Mouse (Mus musculus): ENCODE data around the gene Cpm. TPM values are rescaled to one million over a fixed set of nuclear protein-coding genes. Genes with fewer than 3 reads are reported as not detected.
"Not testable (repeated sequence)": the region's sequence is repeated elsewhere in the genome, so short reads cannot be mapped to it uniquely, and the experiment has no call there.

Gene Cpm
- polyA plus RNA-seq, 1 experiment from 2014 or later = 32.8 TPM

DNA sequence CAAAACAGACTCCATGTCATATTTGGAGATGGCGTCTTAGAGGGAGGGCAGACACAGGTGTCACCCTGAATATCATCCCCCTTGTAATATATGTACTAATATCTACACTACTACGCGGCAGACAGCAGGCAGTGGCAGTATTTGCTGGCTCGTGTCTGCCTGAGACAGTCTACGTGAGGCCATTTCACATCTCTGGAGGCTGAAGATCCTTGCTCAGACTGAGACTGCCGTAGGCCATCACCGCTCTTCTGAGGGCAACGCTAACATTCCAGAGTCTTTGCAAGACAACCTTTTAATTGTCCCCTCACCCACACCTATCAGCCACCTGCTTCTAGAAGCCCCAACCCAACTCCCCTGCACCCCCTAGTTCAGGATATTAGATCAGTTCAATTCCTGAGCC, 84.2 kb downstream of the Cpm start:
- H3K36me3 ChIP-seq (ENCODE audit: control insufficient read depth, insufficient read depth) = no peaks in the 10 kb centered on the region

DNA sequence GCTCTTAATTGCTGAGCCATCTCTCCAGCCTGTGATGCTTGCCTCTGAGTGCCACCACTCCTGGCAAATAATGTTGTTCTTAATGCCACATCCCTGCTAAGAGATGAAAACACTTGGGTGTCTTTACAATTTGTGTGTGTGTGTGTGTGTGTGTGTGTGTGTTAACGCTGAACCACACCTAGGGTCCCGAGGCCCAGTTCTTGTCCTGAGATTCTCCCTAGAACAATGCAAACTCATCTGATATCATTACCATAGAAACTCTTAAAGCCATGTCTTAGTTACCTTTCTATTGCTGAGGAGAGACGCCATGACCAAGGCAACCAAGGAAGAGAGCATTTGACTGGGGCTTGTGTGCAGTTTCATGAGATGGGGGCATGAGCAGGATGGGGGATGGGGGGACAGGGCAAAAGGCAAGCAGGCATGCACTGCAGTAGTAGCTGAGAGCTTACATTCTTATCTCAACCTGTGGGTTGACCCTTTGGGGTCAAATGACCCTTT, 84.8 kb downstream of the Cpm start:
- H3K4me3 ChIP-seq (ENCODE audit: low read depth, low read length) = no peak overlapping the region
- no peak overlapping the region for H3K4me2 ChIP-seq (replicated peaks; ENCODE audit: low read depth)
- H3K9ac ChIP-seq (ENCODE audit: low read depth, low read length) = no peak overlapping the region
- no peaks in the 10 kb centered on the region for H3K27me3 ChIP-seq (replicated peaks; ENCODE audit: control insufficient read depth, insufficient read depth, low read length)
- no peak for TF ChIP-seq CTCF (IDR thresholded peaks at IDR 0.05; ENCODE audit: low read depth)
- ATAC-seq = no peak
- H3K9me3 ChIP-seq (ENCODE audit: control insufficient read depth) = no peaks in the 10 kb centered on the region
- H3K36me3 ChIP-seq (ENCODE audit: control insufficient read depth, insufficient read depth) = no peaks in the 10 kb centered on the region
- no peak overlapping the region for H3K27ac ChIP-seq (ENCODE audit: low read depth, low read length)
- H3K4me1 ChIP-seq (replicated peaks; ENCODE audit: control insufficient read depth, insufficient read depth, low read length) = no peaks in the 10 kb centered on the region
- 83% methylated on average over 3 of the region's 3 CpGs for WGBS

More for the DNA sequence above, 84.2 kb downstream of the Cpm start:
- H3K4me2 ChIP-seq (replicated peaks; ENCODE audit: low read depth) = no peak overlapping the region
- 0 out of 2 replicates have a peak, but pooled peaks cover 5% of the 10 kb centered on the region for H3K4me1 ChIP-seq (replicated peaks; ENCODE audit: control insufficient read depth, insufficient read depth, low read length)
- no peaks in the 10 kb centered on the region for H3K9me3 ChIP-seq (ENCODE audit: control insufficient read depth)
- 92% methylated on average over 8 of the region's 8 CpGs for WGBS
- no peak overlapping the region for H3K27ac ChIP-seq (ENCODE audit: low read depth, low read length)
- no peak for TF ChIP-seq CTCF (IDR thresholded peaks at IDR 0.05; ENCODE audit: low read depth)
- H3K9ac ChIP-seq (ENCODE audit: low read depth, low read length) = no peak overlapping the region
- no peaks in the 10 kb centered on the region for H3K27me3 ChIP-seq (replicated peaks; ENCODE audit: control insufficient read depth, insufficient read depth, low read length)
- no peak for ATAC-seq
- H3K4me3 ChIP-seq (ENCODE audit: low read depth, low read length) = no peak overlapping the region

DNA sequence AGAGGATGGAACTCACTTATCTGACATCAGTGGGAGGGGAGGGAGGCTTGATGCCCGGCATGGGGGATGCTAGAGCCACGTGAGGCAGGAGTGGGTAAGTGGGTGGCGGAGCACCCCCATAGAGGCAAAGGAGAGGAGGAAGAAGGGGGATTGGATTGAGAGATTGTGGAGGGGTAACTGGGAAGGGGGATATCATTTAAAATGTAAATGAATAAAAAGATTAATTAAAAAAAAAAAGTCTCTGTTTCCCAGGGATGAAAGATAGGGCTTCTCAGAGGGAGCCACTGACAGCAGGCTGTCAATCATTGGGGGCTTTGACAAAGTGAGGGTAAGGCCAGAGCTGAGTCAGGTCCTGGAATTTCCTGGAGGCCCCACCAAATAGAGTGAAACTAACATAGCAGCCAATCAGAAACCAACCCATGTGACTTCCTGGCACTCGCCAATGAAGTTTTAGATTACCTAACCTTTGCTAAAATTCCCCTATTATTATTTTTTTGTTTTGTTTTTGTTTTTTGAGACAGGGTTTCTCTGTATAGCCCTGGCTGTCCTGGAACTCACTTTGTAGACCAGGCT, 85.7 kb downstream of the Cpm start:
- no peak for TF ChIP-seq CTCF (IDR thresholded peaks at IDR 0.05; ENCODE audit: low read depth)
- no peak overlapping the region for H3K27ac ChIP-seq (ENCODE audit: low read depth, low read length)
- H3K27me3 ChIP-seq (replicated peaks; ENCODE audit: control insufficient read depth, insufficient read depth, low read length) = no peaks in the 10 kb centered on the region
- ATAC-seq = no peak
- H3K36me3 ChIP-seq (ENCODE audit: control insufficient read depth, insufficient read depth) = no peaks in the 10 kb centered on the region
- no peak overlapping the region for H3K4me3 ChIP-seq (ENCODE audit: low read depth, low read length)
- 76% methylated on average over 4 of the region's 4 CpGs for WGBS
- no peak overlapping the region for H3K9ac ChIP-seq (ENCODE audit: low read depth, low read length)
- no peak overlapping the region for H3K4me2 ChIP-seq (replicated peaks; ENCODE audit: low read depth)
- H3K9me3 ChIP-seq (ENCODE audit: control insufficient read depth) = no peaks in the 10 kb centered on the region
- H3K4me1 ChIP-seq (replicated peaks; ENCODE audit: control insufficient read depth, insufficient read depth, low read length) = no peaks in the 10 kb centered on the region

DNA sequence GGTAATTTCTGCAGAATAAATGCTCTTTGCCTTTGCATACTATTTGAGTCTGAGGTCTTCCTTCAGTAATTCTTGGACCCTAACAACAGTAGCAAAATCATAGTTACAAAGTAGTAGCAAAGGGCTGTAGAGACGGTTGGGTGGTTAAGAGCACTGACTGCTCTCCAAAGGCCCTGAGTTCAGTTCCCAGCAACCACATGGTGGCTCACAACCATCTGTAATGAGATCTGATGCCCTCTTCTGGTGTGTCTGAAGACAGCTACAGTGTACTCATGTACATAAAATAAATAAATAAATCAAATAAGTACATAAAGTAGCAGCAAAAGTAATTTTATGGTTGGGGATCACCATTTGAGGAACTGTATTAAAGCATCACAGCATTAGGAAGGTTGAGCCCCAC, 86.4 kb downstream of the Cpm start:
- not testable (repeated sequence) for H3K36me3 ChIP-seq (ENCODE audit: control insufficient read depth, insufficient read depth); H3K4me2 ChIP-seq (replicated peaks; ENCODE audit: low read depth); H3K9ac ChIP-seq (ENCODE audit: low read depth, low read length); H3K27ac ChIP-seq (ENCODE audit: low read depth, low read length); H3K9me3 ChIP-seq (ENCODE audit: control insufficient read depth); H3K27me3 ChIP-seq (replicated peaks; ENCODE audit: control insufficient read depth, insufficient read depth, low read length); ATAC-seq; H3K4me3 ChIP-seq (ENCODE audit: low read depth, low read length); H3K4me1 ChIP-seq (replicated peaks; ENCODE audit: control insufficient read depth, insufficient read depth, low read length)
- 92% methylated on average over 1 of the region's 1 CpGs for WGBS

DNA sequence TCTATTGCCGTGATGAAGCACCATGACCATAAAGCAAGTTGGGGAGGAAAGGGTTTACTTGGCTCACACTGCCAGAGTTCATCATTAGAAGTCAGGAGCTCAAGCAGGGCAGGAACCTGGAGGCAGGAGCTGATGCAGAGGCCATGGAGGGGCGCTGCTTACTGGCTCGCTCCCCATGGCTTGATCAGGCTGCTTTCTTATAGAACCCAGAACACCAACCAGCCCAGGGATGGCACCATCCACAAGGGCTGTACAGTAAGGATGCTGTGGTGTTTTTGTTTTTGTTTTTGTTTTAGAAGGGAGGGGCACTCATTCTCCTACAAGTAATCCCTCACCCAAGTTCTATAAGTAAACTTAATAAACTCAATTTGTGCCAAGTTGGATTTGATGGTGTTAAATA, 87.4 kb downstream of the Cpm start:
- Histone ChIP-seq H3K4me1 (replicated peaks; ENCODE audit: control insufficient read depth, insufficient read depth, low read length) (no peaks in the 10 kb centered on the region), H3K27ac (ENCODE audit: low read depth, low read length) (no peak overlapping the region), H3K4me3 (ENCODE audit: low read depth, low read length) (no peak overlapping the region), H3K27me3 (replicated peaks; ENCODE audit: control insufficient read depth, insufficient read depth, low read length) (no peaks in the 10 kb centered on the region), H3K36me3 (ENCODE audit: control insufficient read depth, insufficient read depth) (no peaks in the 10 kb centered on the region), H3K4me2 (replicated peaks; ENCODE audit: low read depth) (no peak overlapping the region), H3K9ac (ENCODE audit: low read depth, low read length) (no peak overlapping the region), H3K9me3 (ENCODE audit: control insufficient read depth) (no peaks in the 10 kb centered on the region)
- WGBS = 84% methylated on average over 3 of the region's 3 CpGs
- ATAC-seq = no peak
- TF ChIP-seq CTCF (IDR thresholded peaks at IDR 0.05; ENCODE audit: low read depth) = no peak

DNA sequence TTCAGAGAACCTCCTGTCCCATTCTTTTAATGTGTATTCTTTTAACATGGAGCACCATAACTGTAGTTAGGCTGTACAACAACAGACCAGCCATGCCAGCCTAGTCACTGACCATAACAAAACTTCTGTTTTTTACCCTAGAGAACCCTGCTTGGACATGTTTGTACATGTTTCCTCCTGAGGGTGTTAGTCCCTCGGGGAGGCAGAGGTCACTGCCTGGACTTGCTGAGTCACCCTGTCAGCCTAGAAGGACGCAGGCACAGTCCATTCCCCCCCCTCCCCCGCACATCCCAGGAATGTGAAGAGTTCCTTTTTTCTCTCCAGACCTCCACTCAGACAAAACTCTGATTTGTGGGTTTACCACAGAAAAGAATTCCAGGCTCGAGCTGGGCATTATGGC, 88.3 kb downstream of the Cpm start:
- no peaks in the 10 kb centered on the region for H3K9me3 ChIP-seq (ENCODE audit: control insufficient read depth)
- no peaks in the 10 kb centered on the region for H3K27me3 ChIP-seq (replicated peaks; ENCODE audit: control insufficient read depth, insufficient read depth, low read length)
- H3K4me1 ChIP-seq (replicated peaks; ENCODE audit: control insufficient read depth, insufficient read depth, low read length) = no peaks in the 10 kb centered on the region
- H3K27ac ChIP-seq (ENCODE audit: low read depth, low read length) = no peak overlapping the region
- no peaks in the 10 kb centered on the region for H3K36me3 ChIP-seq (ENCODE audit: control insufficient read depth, insufficient read depth)
- no peak overlapping the region for H3K9ac ChIP-seq (ENCODE audit: low read depth, low read length)
- H3K4me3 ChIP-seq (ENCODE audit: low read depth, low read length) = no peak overlapping the region
- WGBS = 8% methylated on average over 4 of the region's 4 CpGs
- H3K4me2 ChIP-seq (replicated peaks; ENCODE audit: low read depth) = no peak overlapping the region
- TF ChIP-seq CTCF (IDR thresholded peaks at IDR 0.05; ENCODE audit: low read depth) = no peak
- peak; percentile 65; the same call in 1 of the 2 replicates for ATAC-seq

Measured in intestine, postnatal 0 days (tissue).